Comparison of ENCODE assay signal across 8 mouse cellular contexts in the genomic region with DNA sequence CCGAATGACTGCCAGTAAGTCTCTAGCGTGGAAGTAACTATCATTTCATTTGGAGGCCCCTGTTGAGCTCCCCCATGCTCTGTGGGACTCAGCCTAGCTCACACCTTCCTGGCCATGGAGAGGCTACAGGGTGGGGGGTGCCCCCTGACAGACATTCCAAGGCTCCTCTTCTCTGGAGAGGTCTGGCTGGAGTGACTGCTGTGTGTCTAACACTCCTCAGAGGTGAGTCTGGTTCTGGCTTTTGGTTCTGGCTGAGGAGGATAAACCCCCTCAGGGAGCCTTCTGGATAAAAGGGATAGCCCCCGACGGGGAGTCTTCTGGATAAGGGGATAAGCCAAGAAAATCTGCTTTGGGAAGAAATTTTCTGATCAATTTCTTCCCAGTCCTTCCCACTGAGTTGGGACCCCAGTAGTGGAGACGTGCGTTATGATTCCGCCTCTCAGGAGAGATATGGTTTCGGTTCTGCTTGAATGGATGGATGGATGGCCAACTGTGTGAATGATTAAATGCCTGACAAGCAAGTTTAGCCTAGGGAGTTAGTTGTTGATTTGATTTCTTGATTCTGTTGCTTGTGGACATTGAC. TPM values are rescaled to one million over a fixed set of nuclear protein-coding genes. Genes with fewer than 3 reads are reported as not detected.
DNase-seq lines count a peak whose midpoint lies in the region; ATAC-seq and TF ChIP-seq lines count a peak whose summit lies in the region.

No protein-coding gene starts in this region.

- ATAC-seq in lung, postnatal 0 days, result no peak
- ATAC-seq in forebrain, embryonic 16.5 days, result 0 out of 2 replicates have a peak, but pooled peaks have one; percentile 10
- ATAC-seq in liver, embryonic 12.5 days, result no peak
- peak; percentile 12; the same call in 1 of the 2 replicates for ATAC-seq in stomach, embryonic 15.5 days (ENCODE audit: insufficient read depth, low FRiP score, low read depth)

- no peaks in the 10 kb centered on the region for H3K9me3 ChIP-seq in lung, postnatal 0 days (ENCODE audit: low read length)
- H3K9me3 ChIP-seq in forebrain, embryonic 16.5 days (ENCODE audit: control insufficient read depth, low read length), result no peaks in the 10 kb centered on the region
- no peaks in the 10 kb centered on the region for H3K9me3 ChIP-seq in liver, embryonic 12.5 days (replicated peaks)
- no peaks in the 10 kb centered on the region for H3K9me3 ChIP-seq in stomach, embryonic 15.5 days

- TF ChIP-seq EP300 in lung, postnatal 0 days (IDR thresholded peaks at IDR 0.05), result no peak

- WGBS in lung, postnatal 0 days, result 25% methylated on average over 8 of the region's 8 CpGs
- WGBS in forebrain, embryonic 16.5 days, result 29% methylated on average over 8 of the region's 8 CpGs
- 29% methylated on average over 8 of the region's 8 CpGs for WGBS in liver, embryonic 12.5 days (ENCODE audit: insufficient replicate concordance)
- WGBS in stomach, embryonic 15.5 days, result 27% methylated on average over 8 of the region's 8 CpGs

- no peak for DNase-seq in lung, postnatal 0 days (ENCODE audit: low spot score)
- no peak for DNase-seq in lung, postnatal 10 days
- no peak for DNase-seq in left cerebral cortex, adult 11 months (ENCODE audit: low spot score)
- no peak for DNase-seq in layer of hippocampus, postnatal 14 days (ENCODE audit: low spot score in 2 of 2)
- no peak for DNase-seq in frontal cortex, postnatal 14 days (ENCODE audit: low spot score in 2 of 2)

- H3K36me3 ChIP-seq in lung, postnatal 0 days (ENCODE audit: insufficient read depth, low read length), result no peaks in the 10 kb centered on the region
- no peaks in the 10 kb centered on the region for H3K36me3 ChIP-seq in forebrain, embryonic 16.5 days (ENCODE audit: control insufficient read depth, insufficient read depth)
- H3K36me3 ChIP-seq in liver, embryonic 12.5 days, result no peaks in the 10 kb centered on the region
- no peaks in the 10 kb centered on the region for H3K36me3 ChIP-seq in stomach, embryonic 15.5 days

- no peak overlapping the region for H3K27ac ChIP-seq in lung, postnatal 0 days (ENCODE audit: low read length)
- H3K27ac ChIP-seq in forebrain, embryonic 16.5 days (ENCODE audit: low read length), result no peak overlapping the region
- H3K27ac ChIP-seq in liver, embryonic 12.5 days, result no peak overlapping the region
- H3K27ac ChIP-seq in stomach, embryonic 15.5 days, result 0 out of 2 replicates have a peak overlapping the region, but pooled peaks have one; percentile 9

- no peaks in the 10 kb centered on the region for H3K4me1 ChIP-seq in lung, postnatal 0 days (ENCODE audit: insufficient read depth, low read depth, low read length)
- H3K4me1 ChIP-seq in forebrain, embryonic 16.5 days (replicated peaks; ENCODE audit: control insufficient read depth, insufficient read depth, low read length), result peaks cover 4% of the 10 kb centered on the region; the same call in 1 of the 2 replicates
- peaks cover 6% of the 10 kb centered on the region; the same call in 1 of the 2 replicates for H3K4me1 ChIP-seq in liver, embryonic 12.5 days
- H3K4me1 ChIP-seq in stomach, embryonic 15.5 days, result 0 out of 2 replicates have a peak, but pooled peaks cover 14% of the 10 kb centered on the region

- peak overlapping the region; percentile 53 for H3K4me3 ChIP-seq in lung, postnatal 0 days (ENCODE audit: low read depth, low read length)
- peak overlapping the region; percentile 63 for H3K4me3 ChIP-seq in forebrain, embryonic 16.5 days (replicated peaks; ENCODE audit: low read length)
- peak overlapping the region; percentile 54 for H3K4me3 ChIP-seq in liver, embryonic 12.5 days
- H3K4me3 ChIP-seq in stomach, embryonic 15.5 days (replicated peaks), result peak overlapping the region; percentile 59; the same call in 1 of the 2 replicates

- H3K9ac ChIP-seq in lung, postnatal 0 days (replicated peaks; ENCODE audit: low read depth), result peak overlapping the region; percentile 48; the same call in 1 of the 2 replicates
- H3K9ac ChIP-seq in forebrain, embryonic 16.5 days (replicated peaks; ENCODE audit: low read depth, low read length), result no peak overlapping the region
- H3K9ac ChIP-seq in liver, embryonic 12.5 days, result peak overlapping the region; percentile 62; the same call in 1 of the 2 replicates
- H3K9ac ChIP-seq in stomach, embryonic 15.5 days, result no peak overlapping the region

- no peaks in the 10 kb centered on the region for H3K27me3 ChIP-seq in lung, postnatal 0 days (replicated peaks; ENCODE audit: insufficient read depth, low read length)
- no peaks in the 10 kb centered on the region for H3K27me3 ChIP-seq in forebrain, embryonic 16.5 days (replicated peaks; ENCODE audit: control insufficient read depth, insufficient read depth, low read length)
- peaks cover 22% of the 10 kb centered on the region for H3K27me3 ChIP-seq in liver, embryonic 12.5 days (replicated peaks)
- no peaks in the 10 kb centered on the region for H3K27me3 ChIP-seq in stomach, embryonic 15.5 days (replicated peaks)

- no peak for TF ChIP-seq CTCF in lung, postnatal 0 days (IDR thresholded peaks at IDR 0.05)

- H3K4me2 ChIP-seq in lung, postnatal 0 days (replicated peaks; ENCODE audit: low read depth, low read length), result peak overlapping the region; percentile 80
- no peak overlapping the region for H3K4me2 ChIP-seq in forebrain, embryonic 16.5 days (ENCODE audit: low read length)
- H3K4me2 ChIP-seq in liver, embryonic 12.5 days, result peak overlapping the region; percentile 71
- peak overlapping the region; percentile 71; the same call in 1 of the 2 replicates for H3K4me2 ChIP-seq in stomach, embryonic 15.5 days

RNA-seq across cellular contexts. Expression of a gene that starts 25.1 kb away (rescaled TPM):
- polyA plus RNA-seq in lung, postnatal 0 days (2015; fragmentation: Nextera tagmentation; extraction: Ambion mirVana), result 57.8 and 60.2 TPM in 2 replicates
- polyA plus RNA-seq in forebrain, embryonic 16.5 days (2015; fragmentation: Nextera tagmentation; extraction: Ambion mirVana), result 52.8 and 58.2 TPM in 2 replicates
- 32.6 and 34.2 TPM in 2 replicates for polyA plus RNA-seq in liver, embryonic 12.5 days (2016; fragmentation: Nextera tagmentation; extraction: Ambion mirVana)
- 62.2 and 65.4 TPM in 2 replicates for polyA plus RNA-seq in stomach, embryonic 15.5 days (2015; fragmentation: Nextera tagmentation; extraction: Ambion mirVana)
- 10 to 100 TPM; 25.8 to 26.1 TPM for total RNA-seq in layer of hippocampus, postnatal 14 days (2021)

RNA-seq across cellular contexts. Expression of a gene that starts 48.1 kb away (rescaled TPM):
- polyA plus RNA-seq in lung, postnatal 0 days (2015; fragmentation: Nextera tagmentation; extraction: Ambion mirVana), result 5.8 and 6.6 TPM in 2 replicates
- 35.5 and 38.4 TPM in 2 replicates for polyA plus RNA-seq in forebrain, embryonic 16.5 days (2015; fragmentation: Nextera tagmentation; extraction: Ambion mirVana)
- polyA plus RNA-seq in liver, embryonic 12.5 days (2016; fragmentation: Nextera tagmentation; extraction: Ambion mirVana), result 2.5 and 3.0 TPM in 2 replicates
- 8.5 and 10.4 TPM in 2 replicates for polyA plus RNA-seq in stomach, embryonic 15.5 days (2015; fragmentation: Nextera tagmentation; extraction: Ambion mirVana)
- total RNA-seq in layer of hippocampus, postnatal 14 days (2021), result 1 to 10 TPM; 7.8 to 9.4 TPM

Comparison
In these comparisons a context has a peak if more than half of its experiments do, and no peak if none do; other contexts are left out.
1. ATAC-seq: peak in forebrain, embryonic 16.5 days (single experiment) and stomach, embryonic 15.5 days (single experiment); none in lung, postnatal 0 days (single experiment) and liver, embryonic 12.5 days (single experiment).
2. H3K9ac ChIP-seq: peak in lung, postnatal 0 days (single experiment) and liver, embryonic 12.5 days (single experiment); none in forebrain, embryonic 16.5 days (single experiment) and stomach, embryonic 15.5 days (single experiment).
3. Peak in every context shown above with its lines, with median percentiles within 50 percentile points of each other: H3K4me3 ChIP-seq.